Mouse (Mus musculus) hindbrain, embryonic 11.5 days (tissue): ENCODE results near the gene Lamtor1. TPM values are rescaled to one million over a fixed set of nuclear protein-coding genes. Genes with fewer than 3 reads are reported as not detected.
"Not testable (repeated sequence)": the region's sequence is repeated elsewhere in the genome, so short reads cannot be mapped to it uniquely, and the experiment has no call there.

ENCODE experiments used
- ATAC-seq: fragments of 200-750 bp; cut with Nextera tagmentation; 2 replicates; pipeline ENCODE4 v1.8.0; 2017; ENCODE audit warnings: mild to moderate bottlenecking, moderate TSS enrichment, moderate library complexity; ENCODE audit not compliant: low FRiP score
- DNase-seq: peaks from one replicate; pipeline ENCODE4 v3.0.0-alpha.2; 2015; ENCODE audit warnings: low spot score
- H3K27ac ChIP-seq: fragments of 300-500 bp; sonication (generic); 2 replicates; pipeline ENCODE4 v1.5.1; 2014; ENCODE audit warnings: mild to moderate bottlenecking, low read depth, low read length
- H3K27me3 ChIP-seq: fragments of 300-500 bp; sonication (generic); 2 replicates; pipeline ENCODE4 v1.6.1; 2014; ENCODE audit warnings: mild to moderate bottlenecking, low read length, moderate library complexity, mixed read lengths; ENCODE audit not compliant: control insufficient read depth, insufficient read depth
- H3K36me3 ChIP-seq: fragments of 300-500 bp; sonication (generic); 2 replicates; pipeline ENCODE4 v1.6.1; 2014; ENCODE audit warnings: mild to moderate bottlenecking, low read length, moderate library complexity, mixed read lengths; ENCODE audit not compliant: control insufficient read depth, insufficient read depth
- H3K4me1 ChIP-seq: fragments of 300-500 bp; sonication (generic); replicated peaks from 2 replicates; pipeline ENCODE4 v1.6.1; 2014; ENCODE audit warnings: low read length, mixed read lengths; ENCODE audit not compliant: control insufficient read depth, insufficient read depth
- H3K4me2 ChIP-seq: fragments of 300-500 bp; sonication (generic); replicated peaks from 2 replicates; pipeline ENCODE4 v1.6.1; 2014; ENCODE audit warnings: mild to moderate bottlenecking, low read depth, low read length
- H3K4me3 ChIP-seq: fragments of 300-500 bp; sonication (generic); 2 replicates; pipeline ENCODE4 v1.5.1; 2014; ENCODE audit warnings: low read depth, low read length
- H3K9ac ChIP-seq: fragments of 300-500 bp; sonication (generic); 2 replicates; pipeline ENCODE4 v1.6.1; 2014; ENCODE audit warnings: low read depth, low read length
- H3K9me3 ChIP-seq: fragments of 300-500 bp; sonication (generic); 2 replicates; pipeline ENCODE4 v1.6.1; 2016; ENCODE audit warnings: low read length; ENCODE audit not compliant: control insufficient read depth
- WGBS: fragments of 180-500 bp; shearing (Covaris S2); extraction: QIAGEN DNeasy Blood & Tissue Kit; methylation state at CpG from one replicate; pipeline ENCODE4 v1.1.7; 2014; 5-methylcytosine and 5-hydroxymethylcytosine counted together
- polyA plus RNA-seq: library from polyadenylated mRNA; unstranded; fragments of >200 nt; fragmentation: Nextera tagmentation; extraction: Ambion mirVana; gene quantifications from 2 replicates; pipeline ENCODE4 v1.2.1, GENCODE M21; 2014

The Lamtor1 gene
- polyA plus RNA-seq, 1 experiment from 2014 or later: 127 TPM

DNA sequence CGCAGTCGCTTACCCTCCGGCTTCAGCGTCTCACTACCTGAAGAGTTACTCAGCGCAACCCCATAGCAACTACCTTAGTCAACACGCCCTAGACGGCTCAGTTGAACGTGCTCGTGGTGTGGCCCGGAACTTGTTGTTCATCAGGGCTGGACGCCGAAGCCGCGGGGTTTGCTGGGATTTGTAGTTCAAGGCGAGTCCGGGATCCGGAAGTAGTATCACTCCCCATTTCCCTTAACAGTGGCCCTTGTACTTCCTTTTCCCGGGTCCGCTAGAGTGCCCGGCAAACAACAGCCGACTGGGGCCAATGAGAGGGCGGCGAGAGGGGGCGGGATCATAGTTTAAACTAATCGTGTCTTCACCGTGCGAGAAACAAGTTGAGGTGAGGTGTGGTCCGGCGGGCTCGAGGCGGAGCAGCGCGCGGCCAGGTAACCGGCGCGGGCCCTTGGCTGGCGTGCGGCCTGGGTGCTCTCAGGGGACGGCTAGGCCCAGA, 28.1 kb downstream of the Lamtor1 start, which contains the start of the genes Lrrc51 and Numa1:
Gene Lrrc51 (minus strand): TSS at position 145 of the 490 bp plus-strand sequence.
Gene Numa1 (plus strand): TSS at position 361 of the 490 bp plus-strand sequence.
- no peaks in the 10 kb centered on the region for H3K27me3 ChIP-seq
- H3K4me2 ChIP-seq: peak within 1 kb of the TSS; percentile 73
- ATAC-seq (peak; percentile 99), DNase-seq (peak; percentile 96)
- peak within 1 kb of the TSS; percentile 87 for H3K9ac ChIP-seq
- peak within 1 kb of the TSS; percentile 70 for H3K27ac ChIP-seq
- 0% methylated on average over 40 of the region's 40 CpGs for WGBS
- peak within 1 kb of the TSS; percentile 92 for H3K4me3 ChIP-seq
- no peaks in the 10 kb centered on the region for H3K36me3 ChIP-seq
- H3K4me1 ChIP-seq: no peaks in the 10 kb centered on the region
- no peaks in the 10 kb centered on the region for H3K9me3 ChIP-seq

DNA sequence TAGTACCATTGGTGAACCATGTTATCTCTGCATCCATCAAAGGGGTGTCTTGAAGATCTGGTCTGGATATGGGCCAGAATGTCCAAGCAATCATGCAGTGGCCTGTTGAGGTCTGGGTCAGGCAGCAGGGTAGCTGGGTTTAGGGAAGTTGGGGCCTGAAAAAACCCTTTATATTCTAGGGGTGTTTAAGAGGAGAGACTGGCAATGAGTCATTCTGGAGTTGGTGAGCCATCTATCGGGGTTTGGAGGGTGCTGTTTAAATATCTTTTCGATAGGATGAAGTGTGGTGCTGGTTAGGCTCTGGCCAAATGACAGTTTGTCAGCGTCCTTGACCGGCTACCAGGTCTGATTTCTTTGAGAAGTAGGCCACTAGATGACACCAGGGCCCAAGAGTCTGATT, 30.3 kb downstream of the Lamtor1 start:
- Histone ChIP-seq H3K9me3 (no peaks in the 10 kb centered on the region), H3K36me3 (no peaks in the 10 kb centered on the region), H3K27ac (no peak overlapping the region), H3K27me3 (no peaks in the 10 kb centered on the region), H3K9ac (no peak overlapping the region), H3K4me3 (no peak overlapping the region), H3K4me2 (no peak overlapping the region), H3K4me1 (no peaks in the 10 kb centered on the region)
- WGBS: 96% methylated on average over 4 of the region's 4 CpGs
- DNase-seq (no peak), ATAC-seq (no peak)

DNA sequence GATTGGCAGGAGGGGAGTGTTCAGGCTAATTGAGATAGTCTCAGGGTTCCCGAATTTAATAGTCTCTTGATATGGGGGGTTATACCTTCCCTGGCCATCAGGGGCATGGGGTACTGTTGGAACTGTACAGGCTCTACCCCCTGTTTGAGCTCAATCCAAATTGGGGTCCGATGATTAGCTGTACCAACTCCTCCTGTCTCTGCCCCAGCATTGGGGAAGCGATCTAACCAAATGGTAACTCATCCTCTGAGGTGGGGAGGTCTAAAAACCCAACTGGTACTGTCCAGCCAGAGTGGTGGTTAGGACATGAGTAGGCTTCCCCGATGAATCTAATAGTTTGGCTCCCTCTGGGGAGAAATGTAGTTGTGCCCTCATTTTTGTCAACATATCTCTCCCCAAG, 31.3 kb downstream of the Lamtor1 start:
- WGBS: 96% methylated on average over 4 of the region's 4 CpGs

GRCm38 (mm10) chr7:101937569-101937968, 31.9 kb downstream of the Lamtor1 start:
- WGBS: 92% methylated on average over 4 of the region's 4 CpGs

More for the DNA sequence above, 31.3 kb downstream of the Lamtor1 start:
- DNase-seq: no peak
- Histone ChIP-seq H3K4me2 (no peak overlapping the region), H3K9ac (no peak overlapping the region), H3K4me3 (no peak overlapping the region), H3K27ac (no peak overlapping the region), H3K27me3 (no peaks in the 10 kb centered on the region), H3K4me1 (no peaks in the 10 kb centered on the region), H3K9me3 (no peaks in the 10 kb centered on the region), H3K36me3 (no peaks in the 10 kb centered on the region)
- no peak for ATAC-seq

DNA sequence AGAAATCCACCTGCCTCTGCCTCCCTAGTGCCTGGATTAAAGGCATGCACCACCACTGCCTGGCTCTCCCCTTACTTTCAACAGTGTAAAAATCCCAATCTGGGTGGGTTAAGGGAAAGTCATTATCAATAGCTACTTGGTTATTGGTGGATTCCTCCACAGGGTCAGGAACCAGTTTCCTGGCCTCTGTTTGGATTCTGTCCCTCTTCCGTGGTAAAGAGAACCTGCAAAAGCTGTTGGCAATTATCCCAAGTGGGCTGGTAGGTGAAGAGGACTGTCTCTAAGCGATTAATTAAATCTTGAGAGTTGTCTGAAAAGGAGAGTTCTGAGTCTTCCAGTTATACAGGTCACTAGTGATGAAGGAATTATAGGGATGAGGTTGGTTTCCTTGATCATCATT, 32.6 kb downstream of the Lamtor1 start:
- Histone ChIP-seq H3K4me2 (no peak overlapping the region), H3K27me3 (no peaks in the 10 kb centered on the region), H3K9me3 (no peaks in the 10 kb centered on the region), H3K4me1 (no peaks in the 10 kb centered on the region), H3K9ac (no peak overlapping the region), H3K27ac (no peak overlapping the region), H3K36me3 (no peaks in the 10 kb centered on the region), H3K4me3 (no peak overlapping the region)
- ATAC-seq (no peak), DNase-seq (no peak)
- WGBS: 91% methylated on average over 2 of the region's 2 CpGs

More at GRCm38 (mm10) chr7:101937569-101937968, 31.9 kb downstream of the Lamtor1 start:
- Histone ChIP-seq H3K9me3 (no peaks in the 10 kb centered on the region), H3K27me3 (no peaks in the 10 kb centered on the region), H3K36me3 (no peaks in the 10 kb centered on the region), H3K4me3 (no peak overlapping the region), H3K27ac (no peak overlapping the region), H3K4me1 (no peaks in the 10 kb centered on the region), H3K9ac (no peak overlapping the region), H3K4me2 (no peak overlapping the region)
- DNase-seq (no peak), ATAC-seq (no peak)

DNA sequence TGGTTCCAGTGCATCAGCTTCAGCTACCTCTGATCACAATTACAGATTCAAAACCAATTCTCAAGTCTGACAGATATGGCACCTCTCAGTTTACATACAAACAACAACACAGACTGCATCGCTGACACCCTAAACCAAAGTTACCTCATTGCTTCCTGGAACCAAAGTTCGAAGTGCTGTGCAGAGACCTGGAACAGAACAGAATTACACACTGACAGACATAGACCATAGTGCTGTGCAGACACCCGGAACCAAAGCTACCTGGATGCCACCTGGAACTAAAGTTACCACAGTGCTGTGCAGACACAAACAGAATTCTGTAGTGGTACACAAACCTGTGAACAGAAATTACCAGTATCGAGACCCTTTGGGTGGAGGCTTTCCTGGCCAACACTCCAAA, 34.1 kb downstream of the Lamtor1 start:
- WGBS: 95% methylated on average over 4 of the region's 4 CpGs
- H3K9ac ChIP-seq: no peak overlapping the region
- H3K27ac ChIP-seq: no peak overlapping the region
- no peaks in the 10 kb centered on the region for H3K4me1 ChIP-seq
- H3K36me3 ChIP-seq: no peaks in the 10 kb centered on the region
- ATAC-seq (no peak), DNase-seq (no peak)
- no peak overlapping the region for H3K4me2 ChIP-seq
- H3K27me3 ChIP-seq: no peaks in the 10 kb centered on the region
- no peak overlapping the region for H3K4me3 ChIP-seq
- H3K9me3 ChIP-seq: no peaks in the 10 kb centered on the region

GRCm38 (mm10) chr7:101949008-101949407, 43.3 kb downstream of the Lamtor1 start:
- H3K9ac ChIP-seq, H3K4me2 ChIP-seq, H3K27me3 ChIP-seq, H3K4me1 ChIP-seq, H3K27ac ChIP-seq, ATAC-seq, H3K36me3 ChIP-seq, DNase-seq, H3K4me3 ChIP-seq, H3K9me3 ChIP-seq: not testable (repeated sequence)
- WGBS: 91% methylated on average over 5 of the region's 5 CpGs

- H3K4me3 ChIP-seq: no peak overlapping the region
- no peaks in the 10 kb centered on the region for H3K27me3 ChIP-seq
- no peaks in the 10 kb centered on the region for H3K9me3 ChIP-seq
- DNase-seq: no peak
- no peak for ATAC-seq
- H3K27ac ChIP-seq: no peak overlapping the region
- no peak overlapping the region for H3K4me2 ChIP-seq
- no peak overlapping the region for H3K9ac ChIP-seq
- H3K4me1 ChIP-seq: no peaks in the 10 kb centered on the region
- 88% methylated on average over 1 of the region's 1 CpGs for WGBS
- H3K36me3 ChIP-seq: no peaks in the 10 kb centered on the region
These were observed 45.9 kb downstream of the Lamtor1 start for GRCm38 (mm10) chr7:101951648-101952047.

DNA sequence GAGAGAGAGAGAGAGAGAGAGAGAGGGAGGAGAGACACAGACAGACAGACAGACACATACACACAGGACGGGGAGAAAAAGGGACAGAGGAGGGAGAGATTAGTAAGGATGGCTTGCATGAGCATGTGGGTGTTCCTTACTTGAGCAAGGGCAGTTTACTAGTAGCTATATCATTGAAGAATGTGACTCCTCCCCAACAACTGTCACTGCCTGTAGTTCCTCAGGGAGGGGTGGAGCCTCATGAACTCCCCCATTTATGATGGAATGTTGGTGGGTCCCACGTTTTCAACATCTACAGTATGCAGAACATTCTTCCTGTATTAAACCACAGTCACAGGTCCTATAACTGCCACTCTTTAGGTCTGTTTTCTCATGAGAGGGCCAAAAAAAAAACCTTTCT, 46.4 kb downstream of the Lamtor1 start:
- Histone ChIP-seq H3K27me3 (no peaks in the 10 kb centered on the region), H3K4me2 (no peak overlapping the region), H3K36me3 (no peaks in the 10 kb centered on the region), H3K4me3 (no peak overlapping the region), H3K4me1 (no peaks in the 10 kb centered on the region), H3K9me3 (no peaks in the 10 kb centered on the region), H3K9ac (no peak overlapping the region), H3K27ac (no peak overlapping the region)
- ATAC-seq: no peak
- DNase-seq: no peak
- 64% methylated on average over 2 of the region's 2 CpGs for WGBS
